Mouse (Mus musculus) intestine, postnatal 0 days (tissue): ENCODE measurements around the gene Capg. TPM values are rescaled to one million over a fixed set of nuclear protein-coding genes. Genes with fewer than 3 reads are reported as not detected.
A peak's percentile ranks its signal among the peaks of the same experiment; 100 is the strongest.

Experiments used
- ATAC-seq: fragments of 200-750 bp; cut with Nextera tagmentation; 2 replicates; pipeline ENCODE4 v1.8.0; 2017; ENCODE audit warnings: mild to moderate bottlenecking, moderate TSS enrichment, moderate library complexity
- H3K27ac ChIP-seq: fragments of 300-500 bp; sonication (generic); 2 replicates; pipeline ENCODE4 v1.5.1; 2014; ENCODE audit warnings: mild to moderate bottlenecking, low read depth, low read length, moderate library complexity
- H3K27me3 ChIP-seq: fragments of 300-500 bp; sonication (generic); replicated peaks from 2 replicates; pipeline ENCODE4 v1.6.1; 2014; ENCODE audit warnings: low read length, mixed read lengths; ENCODE audit not compliant: control insufficient read depth, insufficient read depth
- H3K36me3 ChIP-seq: fragments of 300-500 bp; sonication (generic); 2 replicates; pipeline ENCODE4 v1.6.1; 2014; ENCODE audit warnings: mild to moderate bottlenecking, moderate library complexity; ENCODE audit not compliant: control insufficient read depth, insufficient read depth
- H3K4me1 ChIP-seq: fragments of 300-500 bp; sonication (generic); replicated peaks from 2 replicates; pipeline ENCODE4 v1.6.1; 2014; ENCODE audit warnings: antibody characterized with exemption, low read length, mixed read lengths; ENCODE audit not compliant: control insufficient read depth, insufficient read depth
- H3K4me2 ChIP-seq: fragments of 300-500 bp; sonication (generic); replicated peaks from 2 replicates; pipeline ENCODE4 v1.6.1; 2014; ENCODE audit warnings: low read depth, mild to moderate bottlenecking, moderate library complexity
- H3K4me3 ChIP-seq: fragments of 300-500 bp; sonication (generic); 2 replicates; pipeline ENCODE4 v1.5.1; 2014; ENCODE audit warnings: low read depth, low read length
- H3K9ac ChIP-seq: fragments of 300-500 bp; sonication (generic); 2 replicates; pipeline ENCODE4 v1.6.1; 2014; ENCODE audit warnings: mild to moderate bottlenecking, low read depth, low read length
- H3K9me3 ChIP-seq: fragments of 300-500 bp; sonication (generic); 2 replicates; pipeline ENCODE4 v1.6.1; 2016; ENCODE audit warnings: mixed run types; ENCODE audit not compliant: control insufficient read depth
- CTCF ChIP-seq: sonication (generic); IDR thresholded peaks from 2 replicates; pipeline ENCODE4 v1.5.1; 2016; ENCODE audit warnings: low read depth, mild to moderate bottlenecking, control low read depth, antibody characterized with exemption, moderate library complexity
- WGBS: fragments of 180-500 bp; shearing (Covaris S2); extraction: QIAGEN DNeasy Blood & Tissue Kit; methylation state at CpG from one replicate; pipeline ENCODE4 v1.1.7; 2014; 5-methylcytosine and 5-hydroxymethylcytosine counted together
- polyA plus RNA-seq: library from polyadenylated mRNA; unstranded; fragments of >200 nt; fragmentation: Nextera tagmentation; extraction: Ambion mirVana; gene quantifications from 2 replicates; pipeline ENCODE4 v1.2.1, GENCODE M21; 2015

The Capg gene
- polyA plus RNA-seq, 1 experiment from 2014 or later = 28.5 TPM

DNA sequence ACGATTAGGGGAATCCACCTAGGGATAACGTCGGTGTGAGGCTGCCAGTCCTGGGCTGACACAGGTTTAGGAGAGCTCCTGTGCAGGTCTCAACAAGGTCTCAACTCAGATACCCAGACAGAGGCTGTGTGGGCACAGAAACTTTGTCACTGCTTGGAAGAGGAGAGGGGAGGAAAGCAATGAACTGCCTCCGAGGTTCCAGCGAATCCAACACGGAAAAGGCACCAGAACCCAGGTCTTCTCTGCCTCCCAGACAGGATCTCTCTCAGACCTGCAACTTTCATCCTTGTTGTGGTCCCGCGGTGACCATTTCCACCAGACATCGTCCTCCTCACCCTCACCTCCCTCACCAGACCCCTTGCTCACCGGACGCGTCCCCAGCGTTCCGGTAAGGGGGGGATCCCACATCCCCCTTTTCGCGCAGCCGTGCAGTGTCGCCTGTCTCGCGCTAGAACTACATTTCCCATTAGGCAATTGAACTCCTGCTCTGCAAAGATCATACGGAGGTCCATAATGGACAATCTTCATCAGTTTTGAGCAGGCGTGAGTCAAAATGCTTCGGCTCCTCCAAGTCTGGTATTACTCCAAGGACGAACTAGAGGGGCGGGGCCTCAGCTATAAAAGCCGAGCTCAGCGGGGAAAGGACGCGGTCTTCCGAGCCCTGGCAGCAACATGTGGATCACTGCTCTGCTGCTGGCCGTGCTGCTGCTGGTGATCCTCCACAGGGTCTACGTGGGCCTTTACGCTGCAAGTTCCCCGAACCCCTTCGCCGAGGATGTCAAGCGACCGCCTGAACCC is 54.0 kb downstream of the Capg start, which contains the start of the genes Elmod3 and Retsat:
Gene Elmod3, minus strand, starts transcription at position 458 of the 798 bp plus-strand sequence.
Gene Retsat, plus strand, starts transcription at position 520 of the 798 bp plus-strand sequence.
- Histone ChIP-seq H3K9ac (peak within 1 kb of the TSS; percentile 51), H3K4me3 (peak within 1 kb of the TSS; percentile 61), H3K27ac (peak within 1 kb of the TSS; percentile 62), H3K4me2 (peak within 1 kb of the TSS; percentile 72), H3K36me3 (peaks cover 4% of the 10 kb centered on the region; the same call in 1 of the 2 replicates), H3K4me1 (peaks cover 3% of the 10 kb centered on the region; the same call in 1 of the 2 replicates), H3K9me3 (no peaks in the 10 kb centered on the region), H3K27me3 (no peaks in the 10 kb centered on the region)
- peak; percentile 86 for ATAC-seq
- under 1% methylated on average over 38 of the region's 38 CpGs for WGBS
- TF ChIP-seq CTCF = no peak

- peak; percentile 11; the same call in 1 of the 2 replicates for ATAC-seq
- peaks cover 3% of the 10 kb centered on the region; the same call in 1 of the 2 replicates for H3K4me1 ChIP-seq
- peak overlapping the region; percentile 72 for H3K4me2 ChIP-seq
- no peaks in the 10 kb centered on the region for H3K27me3 ChIP-seq
- no peaks in the 10 kb centered on the region for H3K9me3 ChIP-seq
- WGBS = 37% methylated on average over 12 of the region's 12 CpGs
- peaks cover 11% of the 10 kb centered on the region; the same call in 1 of the 2 replicates for H3K36me3 ChIP-seq
- TF ChIP-seq CTCF = no peak
- H3K4me3 ChIP-seq = peak overlapping the region; percentile 61
- H3K27ac ChIP-seq = peak overlapping the region; percentile 62
- H3K9ac ChIP-seq = peak overlapping the region; percentile 51
These were observed 54.8 kb downstream of the Capg start for GRCm38 (mm10) chr6:72598791-72599557.

DNA sequence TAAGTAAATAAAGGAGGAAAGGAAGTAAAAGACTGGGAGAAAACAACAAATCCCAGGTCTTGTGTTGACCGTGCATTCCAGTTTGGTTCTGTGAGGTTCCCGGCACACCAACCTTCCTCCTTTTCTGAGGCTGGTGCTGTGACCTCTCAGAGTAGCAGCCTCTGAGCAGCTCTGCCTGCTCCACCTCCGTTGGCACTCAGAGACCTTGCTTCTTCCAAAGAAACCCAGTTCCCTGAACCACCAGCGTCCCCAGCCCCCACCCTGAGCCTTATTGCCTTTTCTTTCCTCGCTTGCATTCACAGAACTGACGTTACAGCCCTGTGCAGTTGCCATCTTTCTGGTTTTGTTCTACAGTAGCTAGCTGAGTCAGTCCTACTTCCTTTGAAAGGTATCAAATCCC is 56.0 kb downstream of the Capg start:
- no peak overlapping the region for H3K27ac ChIP-seq

GRCm38 (mm10) chr6:72600771-72601170 is 56.6 kb downstream of the Capg start:
- TF ChIP-seq CTCF = no peak
- no peak overlapping the region for H3K27ac ChIP-seq
- no peak for ATAC-seq

More for the DNA sequence above, 56.0 kb downstream of the Capg start:
- Histone ChIP-seq H3K4me1 (peaks cover 3% of the 10 kb centered on the region; the same call in 1 of the 2 replicates), H3K4me3 (no peak overlapping the region), H3K27me3 (no peaks in the 10 kb centered on the region), H3K4me2 (no peak overlapping the region), H3K9me3 (no peaks in the 10 kb centered on the region), H3K36me3 (peaks cover 14% of the 10 kb centered on the region), H3K9ac (no peak overlapping the region)
- WGBS = 83% methylated on average over 6 of the region's 6 CpGs
- TF ChIP-seq CTCF = no peak
- ATAC-seq = no peak

DNA sequence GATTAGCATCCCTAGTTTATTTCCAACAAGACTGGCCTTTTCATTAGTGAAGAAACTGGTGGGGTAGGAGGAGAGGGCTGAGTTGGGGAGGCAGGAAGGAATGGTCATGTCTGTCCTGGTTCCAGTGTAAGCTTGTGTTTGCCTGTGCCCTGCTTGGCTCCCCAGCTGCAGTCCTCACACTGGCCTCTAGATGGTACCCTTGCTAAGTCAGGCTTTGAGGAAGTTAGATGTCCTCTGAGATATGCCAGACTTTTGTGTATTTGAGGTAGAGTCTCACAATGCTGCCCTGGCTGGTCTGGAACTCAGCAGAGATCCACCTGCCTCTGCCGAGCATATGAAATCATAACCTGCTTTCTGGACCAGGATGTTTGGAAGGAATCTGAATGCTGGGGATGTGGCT is 57.5 kb downstream of the Capg start:
- ATAC-seq = no peak; the same call in 1 of the 2 replicates
- TF ChIP-seq CTCF = peak; percentile 94
- 23% methylated on average over 1 of the region's 1 CpGs for WGBS
- H3K9me3 ChIP-seq = no peaks in the 10 kb centered on the region
- H3K9ac ChIP-seq = no peak overlapping the region
- H3K36me3 ChIP-seq = peaks cover 29% of the 10 kb centered on the region
- peaks cover 3% of the 10 kb centered on the region; the same call in 1 of the 2 replicates for H3K4me1 ChIP-seq
- H3K4me2 ChIP-seq = no peak overlapping the region
- H3K27me3 ChIP-seq = no peaks in the 10 kb centered on the region
- no peak overlapping the region for H3K27ac ChIP-seq
- H3K4me3 ChIP-seq = no peak overlapping the region

More at GRCm38 (mm10) chr6:72600771-72601170, 56.6 kb downstream of the Capg start:
- Histone ChIP-seq H3K4me2 (no peak overlapping the region), H3K36me3 (peaks cover 19% of the 10 kb centered on the region), H3K4me3 (no peak overlapping the region), H3K9ac (no peak overlapping the region), H3K4me1 (peaks cover 3% of the 10 kb centered on the region; the same call in 1 of the 2 replicates), H3K9me3 (no peaks in the 10 kb centered on the region), H3K27me3 (no peaks in the 10 kb centered on the region)
- WGBS = 86% methylated on average over 12 of the region's 12 CpGs

DNA sequence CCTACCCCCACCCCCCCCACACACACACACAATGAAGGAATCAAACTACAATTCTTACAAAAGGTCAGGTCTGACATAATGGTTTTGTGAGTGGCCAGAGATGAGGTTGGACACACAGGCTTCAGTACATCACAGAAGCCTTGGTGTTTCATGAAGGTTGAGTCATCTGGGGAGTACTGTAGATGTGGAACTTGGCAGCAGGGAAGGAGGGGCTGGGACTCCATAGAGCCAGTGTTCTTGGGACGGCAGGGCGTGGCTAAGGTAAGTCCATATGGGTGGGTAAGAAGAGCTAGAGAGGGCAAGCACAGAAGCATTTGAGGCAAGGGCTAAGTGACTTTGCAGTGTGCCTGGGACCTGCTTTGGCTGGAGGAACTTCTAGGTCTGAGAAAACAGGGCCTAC is 59.9 kb downstream of the Capg start:
- Histone ChIP-seq H3K4me3 (no peak overlapping the region), H3K4me2 (no peak overlapping the region), H3K27me3 (no peaks in the 10 kb centered on the region), H3K27ac (no peak overlapping the region), H3K9me3 (no peaks in the 10 kb centered on the region), H3K9ac (no peak overlapping the region), H3K36me3 (peaks cover 44% of the 10 kb centered on the region), H3K4me1 (no peaks in the 10 kb centered on the region; the same call in 1 of the 2 replicates)
- ATAC-seq = peak; percentile 25; the same call in 1 of the 2 replicates
- TF ChIP-seq CTCF = no peak
- 74% methylated on average over 2 of the region's 2 CpGs for WGBS
